Mouse (Mus musculus): ENCODE measurements around the gene Hist2h2bb.

Gene Hist2h2bb

GRCm38 (mm10) chr3:96257190-96257589 is 12.4 kb upstream of the Hist2h2bb start:
- Histone ChIP-seq H3K4me3 (replicated peaks; ENCODE audit: low read length) (no peak overlapping the region), H3K27me3 (ENCODE audit: insufficient read depth, low read length) (no peaks in the 10 kb centered on the region), H3K36me3 (ENCODE audit: insufficient read depth, low read length) (no peaks in the 10 kb centered on the region), H3K4me1 (replicated peaks; ENCODE audit: low read depth, low read length) (peaks cover 48% of the 10 kb centered on the region), H3K9me3 (ENCODE audit: low read length) (no peaks in the 10 kb centered on the region)
- TF ChIP-seq CTCF (conservative IDR thresholded peaks at IDR 0.05; ENCODE audit: low read length) (no peak), NANOG (IDR thresholded peaks at IDR 0.05; ENCODE audit: borderline replicate concordance, low read length) (no peak), POU5F1 (IDR thresholded peaks at IDR 0.05; ENCODE audit: borderline replicate concordance, low read length) (no peak)

DNA sequence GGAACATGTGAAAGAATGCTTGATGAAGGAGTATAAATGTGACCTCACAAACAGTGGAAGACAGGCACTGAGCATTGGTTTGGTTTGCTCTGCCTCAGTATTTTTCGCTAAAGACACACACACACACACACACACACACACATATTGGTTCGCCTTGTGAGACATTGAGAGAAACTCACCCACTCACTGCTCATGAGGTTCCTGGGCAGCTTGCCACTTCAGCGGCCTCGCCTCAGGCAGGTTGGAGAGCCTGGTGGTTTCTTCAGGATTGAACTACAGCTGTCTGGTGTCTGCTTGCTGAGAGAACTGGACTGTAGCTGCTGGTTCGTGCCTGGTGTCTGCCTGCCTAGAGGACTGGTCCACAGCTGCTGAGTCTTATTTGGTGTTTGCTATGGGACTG is 9.3 kb upstream of the Hist2h2bb start:
- Histone ChIP-seq H3K36me3 (ENCODE audit: insufficient read depth, low read length) (no peaks in the 10 kb centered on the region), H3K4me1 (replicated peaks; ENCODE audit: low read depth, low read length) (peaks cover 58% of the 10 kb centered on the region), H3K27me3 (ENCODE audit: insufficient read depth, low read length) (no peaks in the 10 kb centered on the region), H3K4me3 (replicated peaks; ENCODE audit: low read length) (no peak overlapping the region), H3K9me3 (ENCODE audit: low read length) (no peaks in the 10 kb centered on the region)
- TF ChIP-seq POU5F1 (IDR thresholded peaks at IDR 0.05; ENCODE audit: borderline replicate concordance, low read length) (no peak), NANOG (IDR thresholded peaks at IDR 0.05; ENCODE audit: borderline replicate concordance, low read length) (no peak), CTCF (conservative IDR thresholded peaks at IDR 0.05; ENCODE audit: low read length) (no peak)

DNA sequence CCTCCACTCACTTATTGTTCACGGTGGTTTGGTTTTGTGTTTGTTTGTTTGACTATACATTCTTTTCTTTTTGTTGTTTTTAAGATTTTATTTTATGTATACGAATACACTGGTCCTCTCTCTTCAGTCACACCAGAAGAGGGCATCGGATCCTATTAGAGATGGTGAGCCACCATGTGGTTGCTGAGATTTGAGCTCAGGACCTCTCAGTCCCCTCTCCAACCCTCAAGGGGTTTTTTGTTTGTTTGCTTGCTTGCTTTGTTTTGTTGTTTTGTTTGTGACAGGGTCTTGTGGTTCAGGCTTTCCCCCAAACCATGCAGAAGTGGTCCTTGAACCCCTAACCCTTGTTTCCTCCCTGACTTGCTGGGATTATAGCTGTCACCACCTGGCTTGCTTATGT is 7.9 kb upstream of the Hist2h2bb start:
- H3K4me1 ChIP-seq (replicated peaks; ENCODE audit: low read depth, low read length), result peaks cover 46% of the 10 kb centered on the region
- TF ChIP-seq NANOG (IDR thresholded peaks at IDR 0.05; ENCODE audit: borderline replicate concordance, low read length), result no peak
- TF ChIP-seq CTCF (conservative IDR thresholded peaks at IDR 0.05; ENCODE audit: low read length), result no peak
- TF ChIP-seq POU5F1 (IDR thresholded peaks at IDR 0.05; ENCODE audit: borderline replicate concordance, low read length), result no peak
- peak overlapping the region; percentile 79 for H3K4me3 ChIP-seq (replicated peaks; ENCODE audit: low read length)

DNA sequence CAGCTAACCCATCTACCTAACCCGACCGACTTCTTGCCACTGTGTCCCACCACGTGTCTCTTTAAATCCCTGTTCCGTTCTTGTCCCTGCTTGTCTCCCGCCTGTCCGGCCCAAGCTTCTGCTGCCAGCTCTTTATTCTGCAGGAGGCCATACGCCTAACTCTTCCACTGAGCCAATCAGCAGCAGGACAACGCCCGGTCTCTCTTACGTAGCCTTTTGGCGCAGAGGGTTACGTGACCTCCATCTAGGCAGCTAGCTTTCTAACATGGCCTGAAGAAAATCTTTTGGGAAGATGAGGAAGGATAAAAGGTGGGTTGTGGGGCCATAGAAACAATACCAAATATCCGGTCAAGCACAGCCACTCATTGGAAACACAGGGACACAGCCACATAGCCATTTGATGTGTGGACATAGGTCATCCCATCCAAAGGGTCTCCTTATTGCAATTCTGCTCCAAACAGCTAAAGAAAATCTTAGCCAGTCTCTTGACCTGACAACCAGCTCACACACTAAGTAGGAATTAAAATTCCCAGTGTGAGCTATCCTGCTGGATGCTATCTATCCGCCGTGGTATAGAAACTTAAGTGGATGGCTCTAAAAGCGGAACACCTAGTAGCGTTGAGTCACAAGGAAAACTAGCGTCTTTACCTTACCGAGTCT is 7.2 kb upstream of the Hist2h2bb start:
- Histone ChIP-seq H3K36me3 (ENCODE audit: insufficient read depth, low read length) (no peaks in the 10 kb centered on the region), H3K4me1 (replicated peaks; ENCODE audit: low read depth, low read length) (peaks cover 53% of the 10 kb centered on the region), H3K4me3 (replicated peaks; ENCODE audit: low read length) (peak overlapping the region; percentile 79), H3K27me3 (ENCODE audit: insufficient read depth, low read length) (no peaks in the 10 kb centered on the region), H3K9me3 (ENCODE audit: low read length) (no peaks in the 10 kb centered on the region)
- TF ChIP-seq NANOG (IDR thresholded peaks at IDR 0.05; ENCODE audit: borderline replicate concordance, low read length) (no peak), CTCF (conservative IDR thresholded peaks at IDR 0.05; ENCODE audit: low read length) (no peak), POU5F1 (IDR thresholded peaks at IDR 0.05; ENCODE audit: borderline replicate concordance, low read length) (no peak)

More for the DNA sequence above, 7.9 kb upstream of the Hist2h2bb start:
- Histone ChIP-seq H3K36me3 (ENCODE audit: insufficient read depth, low read length) (no peaks in the 10 kb centered on the region), H3K27me3 (ENCODE audit: insufficient read depth, low read length) (no peaks in the 10 kb centered on the region), H3K9me3 (ENCODE audit: low read length) (no peaks in the 10 kb centered on the region)

DNA sequence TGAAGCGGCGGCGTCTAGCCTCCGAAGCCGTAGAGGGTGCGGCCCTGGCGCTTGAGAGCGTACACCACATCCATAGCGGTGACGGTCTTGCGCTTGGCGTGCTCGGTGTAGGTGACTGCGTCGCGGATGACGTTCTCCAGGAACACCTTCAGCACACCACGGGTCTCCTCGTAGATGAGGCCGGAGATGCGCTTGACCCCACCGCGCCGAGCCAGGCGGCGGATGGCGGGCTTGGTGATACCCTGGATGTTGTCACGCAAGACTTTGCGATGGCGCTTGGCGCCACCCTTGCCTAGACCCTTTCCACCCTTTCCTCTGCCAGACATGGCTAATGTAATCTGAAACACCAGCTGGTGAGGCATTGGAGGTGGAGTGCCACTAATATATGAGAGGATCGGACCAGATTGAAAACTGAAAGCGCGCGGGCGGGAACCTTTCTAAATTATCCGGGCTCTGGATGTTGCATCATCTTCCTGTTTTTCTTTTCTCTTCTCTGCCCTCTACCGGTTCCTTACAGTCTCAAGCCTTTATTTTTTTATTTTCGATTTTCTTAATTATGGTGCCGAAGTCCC is 6.5 kb upstream of the Hist2h2bb start, which contains the start of gene Hist2h4:
Gene Hist2h4, minus strand, starts transcription at position 333 of the 572 bp plus-strand sequence.
- TF ChIP-seq CTCF (conservative IDR thresholded peaks at IDR 0.05; ENCODE audit: low read length) (peak; percentile 34), POU5F1 (IDR thresholded peaks at IDR 0.05; ENCODE audit: borderline replicate concordance, low read length) (no peak)
- H3K4me1 ChIP-seq (replicated peaks; ENCODE audit: low read depth, low read length), result peaks cover 60% of the 10 kb centered on the region
- H3K4me3 ChIP-seq (replicated peaks; ENCODE audit: low read length), result peak within 1 kb of the TSS; percentile 79
- H3K36me3 ChIP-seq (ENCODE audit: insufficient read depth, low read length), result no peaks in the 10 kb centered on the region
- H3K9me3 ChIP-seq (ENCODE audit: low read length), result no peaks in the 10 kb centered on the region
- H3K27me3 ChIP-seq (ENCODE audit: insufficient read depth, low read length), result no peaks in the 10 kb centered on the region

DNA sequence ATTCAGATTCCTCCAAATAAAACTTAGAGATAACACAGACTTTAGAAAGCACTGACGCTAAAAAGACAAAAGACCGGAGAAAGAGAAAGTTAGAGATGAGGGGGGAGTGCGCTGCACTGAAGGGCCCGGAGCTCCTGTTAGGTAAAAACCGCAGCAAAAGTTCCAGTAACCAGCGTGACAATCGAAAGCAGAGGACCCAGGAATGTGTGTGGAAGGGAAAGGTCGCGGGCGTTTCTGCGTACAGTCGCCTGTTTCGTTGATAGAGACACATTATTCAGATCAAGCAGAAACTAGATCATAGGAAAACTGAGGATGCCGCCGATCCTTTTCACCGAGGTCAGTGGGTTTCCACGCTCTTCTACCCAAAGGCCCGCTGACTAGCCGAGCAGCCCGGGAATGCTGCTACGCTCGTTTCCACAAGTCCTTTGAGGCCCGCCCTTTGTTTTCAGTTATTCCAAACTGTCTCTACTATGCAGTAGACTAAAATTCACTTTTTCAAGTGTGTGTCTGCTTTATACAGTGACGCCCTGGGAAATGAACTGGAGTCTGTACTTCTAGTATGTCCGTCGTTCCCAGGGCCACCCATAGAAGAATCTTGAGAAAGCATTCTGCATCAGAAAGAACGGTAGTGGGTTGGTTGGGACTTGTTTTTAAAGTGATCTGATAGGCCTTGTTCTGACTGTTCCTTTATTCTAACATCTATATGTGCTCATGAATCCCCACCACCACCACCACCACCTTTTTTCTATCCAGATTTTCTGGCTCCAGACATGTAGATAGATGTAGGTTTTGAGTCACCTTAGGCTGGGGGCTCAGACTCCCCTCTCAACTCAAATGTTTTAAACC is 5.8 kb upstream of the Hist2h2bb start:
- Histone ChIP-seq H3K27me3 (ENCODE audit: insufficient read depth, low read length) (no peaks in the 10 kb centered on the region), H3K4me3 (replicated peaks; ENCODE audit: low read length) (peak overlapping the region; percentile 79), H3K36me3 (ENCODE audit: insufficient read depth, low read length) (no peaks in the 10 kb centered on the region), H3K9me3 (ENCODE audit: low read length) (no peaks in the 10 kb centered on the region), H3K4me1 (replicated peaks; ENCODE audit: low read depth, low read length) (peaks cover 55% of the 10 kb centered on the region)
- no peak for TF ChIP-seq NANOG (IDR thresholded peaks at IDR 0.05; ENCODE audit: borderline replicate concordance, low read length)
- TF ChIP-seq CTCF (conservative IDR thresholded peaks at IDR 0.05; ENCODE audit: low read length), result no peak
- no peak for TF ChIP-seq POU5F1 (IDR thresholded peaks at IDR 0.05; ENCODE audit: borderline replicate concordance, low read length)

- H3K4me1 ChIP-seq (replicated peaks; ENCODE audit: low read depth, low read length), result peaks cover 52% of the 10 kb centered on the region
- H3K27me3 ChIP-seq (ENCODE audit: insufficient read depth, low read length), result no peaks in the 10 kb centered on the region
- no peaks in the 10 kb centered on the region for H3K9me3 ChIP-seq (ENCODE audit: low read length)
- peak overlapping the region; percentile 79 for H3K4me3 ChIP-seq (replicated peaks; ENCODE audit: low read length)
- no peaks in the 10 kb centered on the region for H3K36me3 ChIP-seq (ENCODE audit: insufficient read depth, low read length)
- TF ChIP-seq POU5F1 (IDR thresholded peaks at IDR 0.05; ENCODE audit: borderline replicate concordance, low read length), result no peak
- TF ChIP-seq NANOG (IDR thresholded peaks at IDR 0.05; ENCODE audit: borderline replicate concordance, low read length), result no peak
- TF ChIP-seq CTCF (conservative IDR thresholded peaks at IDR 0.05; ENCODE audit: low read length), result no peak
Observed at GRCm38 (mm10) chr3:96264404-96264949, 5.1 kb upstream of the Hist2h2bb start.

DNA sequence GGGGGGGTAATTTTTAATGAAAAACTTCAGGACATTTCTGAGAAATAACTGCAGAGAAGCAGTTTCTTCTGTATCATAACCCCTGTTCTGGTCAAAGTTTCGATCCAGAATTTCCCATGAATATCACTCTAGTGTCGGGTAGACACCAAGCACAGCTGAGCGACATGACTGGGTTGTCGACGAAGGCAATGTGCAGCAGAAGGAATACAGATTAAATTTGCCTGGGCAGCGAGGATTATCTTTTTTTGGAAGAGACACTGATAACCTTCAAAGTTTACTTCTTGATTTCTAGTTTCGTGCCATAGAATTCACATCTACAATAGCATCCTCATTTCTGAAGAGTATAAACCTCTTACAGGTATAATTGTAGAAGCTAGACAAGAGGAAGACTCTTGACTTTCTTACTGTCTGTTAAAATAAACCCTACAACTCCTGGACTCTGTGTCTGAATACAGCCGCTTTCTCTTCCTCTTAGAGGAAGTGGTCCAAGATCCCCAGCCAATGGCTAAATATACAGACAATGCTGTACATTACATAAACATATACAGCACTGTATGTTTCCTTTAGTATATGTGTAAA is 3.3 kb upstream of the Hist2h2bb start:
- H3K4me3 ChIP-seq (replicated peaks; ENCODE audit: low read length), result no peak overlapping the region
- no peak for TF ChIP-seq CTCF (conservative IDR thresholded peaks at IDR 0.05; ENCODE audit: low read length)
- TF ChIP-seq NANOG (IDR thresholded peaks at IDR 0.05; ENCODE audit: borderline replicate concordance, low read length), result no peak
- H3K36me3 ChIP-seq (ENCODE audit: insufficient read depth, low read length), result no peaks in the 10 kb centered on the region
- H3K27me3 ChIP-seq (ENCODE audit: insufficient read depth, low read length), result no peaks in the 10 kb centered on the region
- H3K4me1 ChIP-seq (replicated peaks; ENCODE audit: low read depth, low read length), result peaks cover 46% of the 10 kb centered on the region
- H3K9me3 ChIP-seq (ENCODE audit: low read length), result no peaks in the 10 kb centered on the region
